Mouse (Mus musculus) limb, embryonic 14.5 days (tissue): Measurements from ENCODE around the gene Snx8. TPM values are rescaled to one million over a fixed set of nuclear protein-coding genes. Genes with fewer than 3 reads are reported as not detected.

Experiments used
- ATAC-seq: fragments of 200-750 bp; cut with Nextera tagmentation; 2 replicates; pipeline ENCODE4 v1.8.0; 2017; ENCODE audit warnings: low read depth, moderate number of reproducible peaks, moderate TSS enrichment; ENCODE audit not compliant: low FRiP score
- DNase-seq: peaks from one replicate; pipeline ENCODE4 v3.0.0-alpha.2; 2015; ENCODE audit warnings: low spot score
- H3K27ac ChIP-seq: fragments of 300-500 bp; sonication (generic); replicated peaks from 2 replicates; pipeline ENCODE4 v1.5.1; 2014; ENCODE audit warnings: low read depth, mild to moderate bottlenecking, low read length, moderate library complexity, mixed read lengths
- H3K27me3 ChIP-seq: fragments of 300-500 bp; sonication (generic); 2 replicates; pipeline ENCODE4 v1.6.1; 2014; ENCODE audit warnings: low read length, mixed read lengths; ENCODE audit not compliant: control insufficient read depth, insufficient read depth
- H3K36me3 ChIP-seq: fragments of 300-500 bp; sonication (generic); 2 replicates; pipeline ENCODE4 v1.6.1; 2014; ENCODE audit warnings: mild to moderate bottlenecking, low read length, moderate library complexity, mixed read lengths; ENCODE audit not compliant: control insufficient read depth, insufficient read depth
- H3K4me1 ChIP-seq: fragments of 300-500 bp; sonication (generic); 2 replicates; pipeline ENCODE4 v1.6.1; 2014; ENCODE audit warnings: antibody characterized with exemption, low read length, mixed read lengths; ENCODE audit not compliant: control insufficient read depth, insufficient read depth
- H3K4me2 ChIP-seq: fragments of 300-500 bp; sonication (generic); replicated peaks from 2 replicates; pipeline ENCODE4 v1.6.1; 2014; ENCODE audit warnings: low read depth, mild to moderate bottlenecking, low read length, moderate library complexity; ENCODE audit not compliant: severe bottlenecking
- H3K4me3 ChIP-seq: fragments of 300-500 bp; sonication (generic); replicated peaks from 2 replicates; pipeline ENCODE4 v1.5.1; 2014; ENCODE audit warnings: low read length
- H3K9ac ChIP-seq: fragments of 300-500 bp; sonication (generic); 2 replicates; pipeline ENCODE4 v1.6.1; 2014; ENCODE audit warnings: mild to moderate bottlenecking, low read depth, low read length, moderate library complexity; ENCODE audit not compliant: severe bottlenecking
- H3K9me3 ChIP-seq: fragments of 300-500 bp; sonication (generic); 2 replicates; pipeline ENCODE4 v1.6.1; 2016; ENCODE audit warnings: low read length; ENCODE audit not compliant: control insufficient read depth
- POLR2A ChIP-seq: fragments of 200-500 bp; IDR thresholded peaks from 2 replicates; pipeline ENCODE4 v1.8.0; 2012; ENCODE audit warnings: inconsistent platforms, mild to moderate bottlenecking, moderate library complexity, borderline replicate concordance; ENCODE audit not compliant: insufficient read depth, insufficient read length; ENCODE audit errors: extremely low read depth
- WGBS: fragments of 180-500 bp; shearing (Covaris S2); extraction: QIAGEN DNeasy Blood & Tissue Kit; methylation state at CpG from one replicate; pipeline ENCODE4 v1.1.7; 2014; 5-methylcytosine and 5-hydroxymethylcytosine counted together
- polyA plus RNA-seq, 2 experiments: library from polyadenylated mRNA; depleted of rRNA in 1 of 2; stranded (reverse) in 1 of 2; unstranded in 1 of 2; fragments of >200 nt; fragmentation: Nextera tagmentation in 1 of 2; extraction: Ambion mirVana in 1 of 2; gene quantifications; 2 replicates each; pipeline versions ENCODE4 v1.2.1 to v1.2.3; 2012 to 2014

Gene Snx8
- polyA plus RNA-seq, 2 experiments, result 9.7 to 23.0 TPM

DNA sequence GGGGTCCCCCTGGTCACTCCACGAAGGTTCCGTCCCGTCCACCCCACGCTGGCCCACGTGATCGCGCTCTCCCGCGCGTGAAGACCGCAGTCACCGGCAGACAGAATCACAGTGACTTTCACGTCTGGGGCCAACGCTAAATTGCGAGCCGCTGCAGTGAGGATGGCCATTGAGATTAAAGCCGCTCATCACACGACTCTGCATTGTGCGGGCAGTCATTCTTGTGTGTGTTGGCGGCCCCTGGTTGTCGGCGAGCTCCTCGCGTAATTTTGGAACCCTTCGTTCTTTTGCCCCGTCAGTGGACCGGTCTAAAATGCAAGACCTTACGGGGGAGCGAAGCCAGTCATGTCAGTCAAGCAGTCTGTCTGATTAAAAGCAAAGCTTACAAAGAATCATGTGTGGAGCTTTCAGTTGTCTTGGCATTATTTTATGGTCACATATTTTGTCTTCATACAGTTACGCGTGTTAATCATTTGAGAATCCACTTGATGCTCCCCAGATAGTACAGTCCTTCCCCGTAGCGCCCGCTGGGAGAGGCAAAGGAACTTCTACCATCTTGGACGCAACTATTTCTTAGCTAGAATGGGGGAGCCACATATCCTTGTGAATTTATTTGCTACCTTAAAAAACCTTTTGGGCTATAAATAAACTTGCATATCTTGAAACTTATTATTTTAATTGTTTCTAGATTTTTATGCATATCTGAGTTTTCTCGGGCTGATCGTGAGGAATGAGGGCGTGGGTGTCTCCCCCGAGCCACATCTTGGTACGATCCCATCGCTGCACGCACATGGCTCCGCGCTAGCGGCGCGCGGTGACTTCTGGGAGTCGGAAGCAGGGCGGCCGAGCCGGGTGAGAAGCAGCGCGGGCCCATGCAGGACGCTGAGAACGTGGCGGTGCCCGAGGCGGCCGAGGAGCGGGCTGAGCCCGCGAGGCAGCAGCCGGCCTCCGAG lies 29.7 kb upstream of the Snx8 start, which contains the start of gene Eif3b:
Gene Eif3b, plus strand, starts transcription at position 840 of the 953 bp plus-strand sequence.
- DNase-seq (peak; percentile 94), ATAC-seq (peak; percentile 90)
- Histone ChIP-seq H3K9me3 (no peaks in the 10 kb centered on the region), H3K4me3 (peak within 1 kb of the TSS; percentile 95), H3K4me2 (peak within 1 kb of the TSS; percentile 71), H3K9ac (peak within 1 kb of the TSS; percentile 93), H3K4me1 (peaks cover 13% of the 10 kb centered on the region; the same call in 1 of the 2 replicates), H3K27me3 (no peaks in the 10 kb centered on the region), H3K36me3 (peaks cover 9% of the 10 kb centered on the region; the same call in 1 of the 2 replicates), H3K27ac (peak within 1 kb of the TSS; percentile 95)
- peak; percentile 83; the same call in 1 of the 2 replicates for TF ChIP-seq POLR2A
- 2% methylated on average over 63 of the region's 65 CpGs for WGBS

DNA sequence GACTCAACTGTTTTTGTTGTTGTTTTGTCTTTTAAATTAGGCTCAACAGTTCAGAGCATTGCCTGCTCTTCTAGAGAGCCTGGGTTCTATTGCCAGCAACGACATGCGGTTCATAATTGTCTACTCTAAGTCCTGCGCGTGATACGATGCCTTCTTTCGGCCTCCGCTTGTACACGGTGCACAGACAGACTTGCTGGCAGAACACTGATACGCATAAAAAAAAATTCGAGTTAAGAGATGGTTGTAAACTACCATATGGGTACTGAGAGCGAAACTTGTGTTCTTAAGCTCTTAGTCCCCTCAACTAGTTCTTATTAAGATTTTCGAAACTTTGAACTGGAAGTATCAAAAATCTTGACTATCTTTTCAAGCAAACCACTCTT lies 29.0 kb upstream of the Snx8 start:
- TF ChIP-seq POLR2A, result no peak
- WGBS, result under 1% methylated on average over 12 of the region's 12 CpGs
- no peaks in the 10 kb centered on the region for H3K9me3 ChIP-seq
- ATAC-seq (peak; percentile 20; the same call in 1 of the 2 replicates), DNase-seq (no peak)
- H3K9ac ChIP-seq, result peak overlapping the region; percentile 93
- H3K4me1 ChIP-seq, result peaks cover 13% of the 10 kb centered on the region; the same call in 1 of the 2 replicates
- H3K27ac ChIP-seq, result peak overlapping the region; percentile 95
- peak overlapping the region; percentile 95 for H3K4me3 ChIP-seq
- H3K4me2 ChIP-seq, result peak overlapping the region; percentile 71
- peaks cover 5% of the 10 kb centered on the region; the same call in 1 of the 2 replicates for H3K36me3 ChIP-seq
- H3K27me3 ChIP-seq, result no peaks in the 10 kb centered on the region

DNA sequence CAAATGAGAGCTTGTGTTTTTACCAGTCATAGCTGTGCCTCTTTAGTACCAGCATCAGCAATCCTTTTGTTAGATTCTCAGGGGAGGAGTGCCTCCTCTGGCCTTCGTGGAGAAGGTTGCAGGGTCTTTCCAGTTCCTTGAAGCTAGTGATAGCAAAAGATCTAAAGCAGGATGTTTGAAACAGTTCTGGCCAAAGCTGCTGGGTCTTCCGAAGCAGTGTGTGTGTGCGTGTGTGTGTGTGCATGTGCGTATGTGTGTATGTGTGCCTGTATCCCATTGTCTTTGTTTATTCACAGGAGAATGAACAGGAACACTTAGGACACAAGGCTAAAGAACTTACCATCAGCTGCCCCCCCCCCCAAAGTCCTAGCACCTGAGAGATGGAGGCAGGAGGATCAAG lies 25.6 kb upstream of the Snx8 start:
- 64% methylated on average over 4 of the region's 4 CpGs for whole genome bisulfite sequencing
- Histone ChIP-seq H3K27ac (no peak overlapping the region), H3K27me3 (no peaks in the 10 kb centered on the region), H3K36me3 (no peaks in the 10 kb centered on the region), H3K9ac (no peak overlapping the region), H3K4me2 (no peak overlapping the region), H3K4me3 (no peak overlapping the region), H3K4me1 (no peaks in the 10 kb centered on the region), H3K9me3 (no peaks in the 10 kb centered on the region)
- ATAC-seq (no peak), DNase-seq (no peak)
- no peak for TF ChIP-seq POLR2A

DNA sequence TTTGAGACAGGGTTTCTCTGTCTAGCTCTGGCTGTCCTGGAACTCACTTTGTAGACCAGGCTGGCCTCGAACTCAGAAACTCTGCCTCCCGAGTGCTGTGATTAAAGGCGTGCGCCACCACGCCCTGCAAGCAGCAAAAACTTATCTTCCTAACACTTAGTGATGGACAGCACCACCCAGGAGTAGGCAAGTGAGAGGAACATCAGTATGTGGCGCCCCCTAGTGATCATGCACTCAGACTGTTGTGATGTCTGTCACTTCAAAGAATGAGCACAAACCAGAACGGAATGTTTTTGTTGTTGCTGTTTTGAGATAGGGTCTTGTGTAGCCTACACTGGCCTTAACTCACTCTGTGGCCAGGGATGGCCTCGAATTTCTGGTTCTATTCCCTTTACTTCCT lies 22.3 kb upstream of the Snx8 start:
- ATAC-seq (no peak), DNase-seq (peak; percentile 49)
- H3K9me3 ChIP-seq, result no peaks in the 10 kb centered on the region
- no peak overlapping the region for H3K4me2 ChIP-seq
- no peak overlapping the region for H3K9ac ChIP-seq
- H3K36me3 ChIP-seq, result no peaks in the 10 kb centered on the region
- 43% methylated on average over 8 of the region's 8 CpGs for WGBS
- no peaks in the 10 kb centered on the region for H3K27me3 ChIP-seq
- no peak overlapping the region for H3K4me3 ChIP-seq
- no peak overlapping the region for H3K27ac ChIP-seq
- no peak for TF ChIP-seq POLR2A
- H3K4me1 ChIP-seq, result no peaks in the 10 kb centered on the region

DNA sequence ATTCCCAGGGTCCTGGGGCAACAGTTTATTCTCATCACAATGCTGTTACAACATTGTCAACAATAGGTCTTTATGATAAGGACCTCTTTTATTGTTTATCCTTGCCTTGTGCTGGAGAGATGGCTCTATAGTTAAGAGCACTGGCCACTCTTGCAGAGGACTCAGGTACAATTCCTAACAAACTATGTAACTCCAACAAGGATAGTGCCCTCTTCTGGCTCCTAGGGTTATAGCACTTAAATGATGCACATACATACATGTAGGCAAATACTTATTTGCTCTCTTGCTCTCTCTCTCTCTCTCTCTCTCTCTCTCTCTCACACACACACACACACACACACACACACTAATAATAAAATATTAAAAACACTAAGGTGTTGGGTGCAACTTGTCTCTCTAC lies 19.7 kb upstream of the Snx8 start:
- Histone ChIP-seq H3K9me3 (peaks cover 3% of the 10 kb centered on the region; the same call in 1 of the 2 replicates), H3K4me2 (no peak overlapping the region), H3K36me3 (no peaks in the 10 kb centered on the region), H3K4me3 (no peak overlapping the region), H3K27me3 (no peaks in the 10 kb centered on the region), H3K9ac (no peak overlapping the region), H3K27ac (no peak overlapping the region), H3K4me1 (no peaks in the 10 kb centered on the region)
- DNase-seq (no peak), ATAC-seq (no peak)
- TF ChIP-seq POLR2A, result no peak
